Mouse (Mus musculus) stomach, postnatal 0 days (tissue): ENCODE results near the gene Wasf2. TPM values are rescaled to one million over a fixed set of nuclear protein-coding genes. Genes with fewer than 3 reads are reported as not detected.

ENCODE experiments used
- ATAC-seq: fragments of 200-750 bp; cut with Nextera tagmentation; 2 replicates; pipeline ENCODE4 v1.8.0; 2017; ENCODE audit not compliant: low FRiP score, low TSS enrichment
- DNase-seq: peaks from one replicate; pipeline ENCODE4 v3.0.0-alpha.2; 2016; ENCODE audit warnings: low spot score
- H3K27ac ChIP-seq: fragments of 300-500 bp; sonication (generic); replicated peaks from 2 replicates; pipeline ENCODE4 v1.5.1; 2014; ENCODE audit warnings: mild to moderate bottlenecking, control low read depth
- H3K27me3 ChIP-seq: fragments of 300-500 bp; sonication (generic); 2 replicates; pipeline ENCODE4 v1.6.1; 2014; ENCODE audit warnings: low read length; ENCODE audit not compliant: control insufficient read depth, insufficient read depth
- H3K36me3 ChIP-seq: fragments of 300-500 bp; sonication (generic); 2 replicates; pipeline ENCODE4 v1.6.1; 2014; ENCODE audit warnings: low read length, mixed read lengths; ENCODE audit not compliant: control insufficient read depth, insufficient read depth
- H3K4me1 ChIP-seq: fragments of 300-500 bp; sonication (generic); replicated peaks from 2 replicates; pipeline ENCODE4 v1.6.1; 2014; ENCODE audit warnings: antibody characterized with exemption; ENCODE audit not compliant: control insufficient read depth, insufficient read depth
- H3K4me2 ChIP-seq: fragments of 300-500 bp; sonication (generic); replicated peaks from 2 replicates; pipeline ENCODE4 v1.6.1; 2014; ENCODE audit warnings: low read depth, mild to moderate bottlenecking, control low read depth, moderate library complexity
- H3K4me3 ChIP-seq: fragments of 300-500 bp; sonication (generic); 2 replicates; pipeline ENCODE4 v1.5.1; 2014; ENCODE audit warnings: low read depth, low read length, control low read depth
- H3K9ac ChIP-seq: fragments of 300-500 bp; sonication (generic); 2 replicates; pipeline ENCODE4 v1.6.1; 2014; ENCODE audit warnings: mild to moderate bottlenecking, low read length, control low read depth, mixed read lengths
- H3K9me3 ChIP-seq: fragments of 300-500 bp; sonication (generic); 2 replicates; pipeline ENCODE4 v1.6.1; 2016; ENCODE audit warnings: low read length; ENCODE audit not compliant: control insufficient read depth
- CTCF ChIP-seq: IDR thresholded peaks from 2 replicates; pipeline ENCODE4 v1.5.1; 2016; ENCODE audit warnings: antibody characterized with exemption, low read depth, mild to moderate bottlenecking, moderate library complexity
- EP300 ChIP-seq: optimal IDR thresholded peaks from 2 replicates; pipeline ENCODE3; 2016; ENCODE audit warnings: antibody characterized with exemption
- WGBS: fragments of 180-500 bp; shearing (Covaris S2); extraction: QIAGEN DNeasy Blood & Tissue Kit; methylation state at CpG from one replicate; pipeline ENCODE4 v1.1.7; 2014; 5-methylcytosine and 5-hydroxymethylcytosine counted together
- polyA plus RNA-seq: library from polyadenylated mRNA; unstranded; fragments of >200 nt; fragmentation: Nextera tagmentation; extraction: Ambion mirVana; gene quantifications from 2 replicates; pipeline ENCODE4 v1.2.1, GENCODE M21; 2015

Gene Wasf2
- polyA plus RNA-seq, 1 experiment from 2014 or later = 84.2 TPM

GRCm38 (mm10) chr4:133085783-133086342 lies 44.4 kb upstream of the Wasf2 start:
- H3K4me3 ChIP-seq = peak overlapping the region; percentile 40
- 15% methylated on average over 12 of the region's 12 CpGs for WGBS
- ATAC-seq (peak; percentile 13; the same call in 1 of the 2 replicates), DNase-seq (no peak)
- H3K4me2 ChIP-seq = peak overlapping the region; percentile 74
- peak overlapping the region; percentile 57 for H3K9ac ChIP-seq
- H3K27me3 ChIP-seq = no peaks in the 10 kb centered on the region
- H3K36me3 ChIP-seq = no peaks in the 10 kb centered on the region
- H3K4me1 ChIP-seq = peaks cover 27% of the 10 kb centered on the region
- no peak for TF ChIP-seq EP300
- H3K9me3 ChIP-seq = no peaks in the 10 kb centered on the region
- H3K27ac ChIP-seq = peak overlapping the region; percentile 92

- H3K27me3 ChIP-seq = no peaks in the 10 kb centered on the region
Measured at GRCm38 (mm10) chr4:133087177-133087714, 43.1 kb upstream of the Wasf2 start.

GRCm38 (mm10) chr4:133087835-133088234 lies 42.5 kb upstream of the Wasf2 start:
- peak overlapping the region; percentile 0; the same call in 1 of the 2 replicates for H3K9ac ChIP-seq
- no peaks in the 10 kb centered on the region for H3K27me3 ChIP-seq
- H3K27ac ChIP-seq = peak overlapping the region; percentile 86
- H3K4me2 ChIP-seq = peak overlapping the region; percentile 23; the same call in 1 of the 2 replicates
- no peak for TF ChIP-seq CTCF
- peak; percentile 22 for TF ChIP-seq EP300
- no peaks in the 10 kb centered on the region for H3K9me3 ChIP-seq
- no peak for ATAC-seq
- H3K4me1 ChIP-seq = peaks cover 27% of the 10 kb centered on the region
- peak; percentile 52 for DNase-seq
- H3K4me3 ChIP-seq = no peak overlapping the region
- H3K36me3 ChIP-seq = no peaks in the 10 kb centered on the region
- 18% methylated on average over 8 of the region's 8 CpGs for WGBS

More at GRCm38 (mm10) chr4:133087177-133087714, 43.1 kb upstream of the Wasf2 start:
- Histone ChIP-seq H3K9ac (peak overlapping the region; percentile 0; the same call in 1 of the 2 replicates), H3K4me1 (peaks cover 27% of the 10 kb centered on the region), H3K4me2 (peak overlapping the region; percentile 23; the same call in 1 of the 2 replicates), H3K27ac (peak overlapping the region; percentile 86), H3K4me3 (no peak overlapping the region), H3K36me3 (no peaks in the 10 kb centered on the region), H3K9me3 (no peaks in the 10 kb centered on the region)
- TF ChIP-seq EP300 = no peak
- TF ChIP-seq CTCF = no peak
- ATAC-seq (no peak), DNase-seq (no peak)
- WGBS = 58% methylated on average over 6 of the region's 6 CpGs

GRCm38 (mm10) chr4:133089319-133089718 lies 41.0 kb upstream of the Wasf2 start:
- no peak overlapping the region for H3K9ac ChIP-seq
- H3K27ac ChIP-seq = peak overlapping the region; percentile 92
- ATAC-seq = no peak
- no peaks in the 10 kb centered on the region for H3K36me3 ChIP-seq
- H3K4me2 ChIP-seq = no peak overlapping the region
- no peaks in the 10 kb centered on the region for H3K9me3 ChIP-seq
- H3K4me1 ChIP-seq = peaks cover 34% of the 10 kb centered on the region
- no peak for DNase-seq
- no peak for TF ChIP-seq CTCF
- peak; percentile 36 for TF ChIP-seq EP300
- no peaks in the 10 kb centered on the region for H3K27me3 ChIP-seq
- no peak overlapping the region for H3K4me3 ChIP-seq
- 35% methylated on average over 9 of the region's 9 CpGs for WGBS

- no peaks in the 10 kb centered on the region for H3K36me3 ChIP-seq
- no peak overlapping the region for H3K4me2 ChIP-seq
- ATAC-seq (no peak), DNase-seq (no peak)
- 59% methylated on average over 4 of the region's 4 CpGs for WGBS
- H3K9me3 ChIP-seq = no peaks in the 10 kb centered on the region
- H3K4me1 ChIP-seq = peaks cover 33% of the 10 kb centered on the region
- H3K9ac ChIP-seq = peak overlapping the region; percentile 47; the same call in 1 of the 2 replicates
- H3K4me3 ChIP-seq = no peak overlapping the region
- H3K27ac ChIP-seq = peak overlapping the region; percentile 92
- H3K27me3 ChIP-seq = no peaks in the 10 kb centered on the region
- TF ChIP-seq EP300 (no peak), CTCF (no peak)
Measured at GRCm38 (mm10) chr4:133089802-133090201, 40.5 kb upstream of the Wasf2 start.

- ATAC-seq (no peak), DNase-seq (no peak)
- WGBS = 16% methylated on average over 8 of the region's 8 CpGs
- TF ChIP-seq EP300 (no peak), CTCF (no peak)
- H3K4me2 ChIP-seq = peak overlapping the region; percentile 38
- H3K27me3 ChIP-seq = no peaks in the 10 kb centered on the region
- no peak overlapping the region for H3K4me3 ChIP-seq
- peak overlapping the region; percentile 47 for H3K9ac ChIP-seq
- peak overlapping the region; percentile 92 for H3K27ac ChIP-seq
- peaks cover 32% of the 10 kb centered on the region for H3K4me1 ChIP-seq
- H3K9me3 ChIP-seq = no peaks in the 10 kb centered on the region
- H3K36me3 ChIP-seq = no peaks in the 10 kb centered on the region
Measured at GRCm38 (mm10) chr4:133090276-133090719, 40.0 kb upstream of the Wasf2 start.
